Comparison of ENCODE assay signal across 9 mouse cellular contexts in genomic region chr11:120216540-120217324, GRCm38 (mm10). TPM values are rescaled to one million over a fixed set of nuclear protein-coding genes. Genes with fewer than 3 reads are reported as not detected.
DNase-seq lines count a peak whose midpoint lies in the region; ATAC-seq lines count a peak whose summit lies in the region.
"Had no signal": no experiment of that assay in that cellular context is flagged by ENCODE, and none has a peak within 500 bp of the region (broad histone marks: within the 10 kb centered on the region; RNA-seq: fewer than 3 reads in every experiment).

No protein-coding gene starts in this region.

- H3K9ac ChIP-seq in neural tube, embryonic 13.5 days, result peak overlapping the region; percentile 55

- intact Hi-C loops in left cerebral cortex, postnatal 4 days (cut with DNase I), result no loop called here

- peak overlapping the region; percentile 100 for H3K27ac ChIP-seq in hindbrain, embryonic 10.5 days
- H3K27ac ChIP-seq in neural tube, embryonic 13.5 days (replicated peaks), result peak overlapping the region; percentile 95

- peak; percentile 72 for DNase-seq in left cerebral cortex, postnatal 4 days
- no peak for DNase-seq in left cerebral cortex, adult 18-20 months (ENCODE audit: low spot score in 2 of 2)
- DNase-seq in hindbrain, embryonic 10.5 days (ENCODE audit: low spot score), result peak; percentile 92
- peak; percentile 57 for DNase-seq in liver
- DNase-seq in layer of hippocampus, postnatal 10 days (ENCODE audit: low spot score in 2 of 2), result no peak
- no peak for DNase-seq in layer of hippocampus, adult 9-11 months

- ATAC-seq in neural tube, embryonic 13.5 days (ENCODE audit: low read depth), result peak; percentile 75
- no peak for ATAC-seq in erythroblast, adult 5-6 weeks (replicated peaks; ENCODE audit: low FRiP score, poor library complexity, severe bottlenecking)

- H3K4me2 ChIP-seq in neural tube, embryonic 13.5 days, result peak overlapping the region; percentile 14; the same call in 1 of the 2 replicates

- H3K4me3 ChIP-seq in hindbrain, embryonic 10.5 days, result peak overlapping the region; percentile 31
- no peak overlapping the region for H3K4me3 ChIP-seq in neural tube, embryonic 13.5 days
- H3K4me3 ChIP-seq: erythroblast, embryonic 14.5 days had no signal

- peaks cover 7% of the 10 kb centered on the region for H3K9me3 ChIP-seq in hindbrain, embryonic 10.5 days
- H3K9me3 ChIP-seq in neural tube, embryonic 13.5 days, result peaks cover 10% of the 10 kb centered on the region; the same call in 1 of the 2 replicates

- H3K36me3 ChIP-seq in hindbrain, embryonic 10.5 days, result peaks cover 13% of the 10 kb centered on the region; the same call in 1 of the 2 replicates
- peaks cover 6% of the 10 kb centered on the region; the same call in 1 of the 2 replicates for H3K36me3 ChIP-seq in neural tube, embryonic 13.5 days

- peaks cover 69% of the 10 kb centered on the region for H3K4me1 ChIP-seq in hindbrain, embryonic 10.5 days (replicated peaks)
- H3K4me1 ChIP-seq in neural tube, embryonic 13.5 days (replicated peaks), result peaks cover 45% of the 10 kb centered on the region

- no peaks in the 10 kb centered on the region for H3K27me3 ChIP-seq in hindbrain, embryonic 10.5 days (ENCODE audit: insufficient read depth, poor library complexity, severe bottlenecking)
- no peaks in the 10 kb centered on the region for H3K27me3 ChIP-seq in neural tube, embryonic 13.5 days

- 8% methylated on average over 11 of the region's 11 CpGs for WGBS in hindbrain, embryonic 10.5 days
- 10% methylated on average over 11 of the region's 11 CpGs for WGBS in neural tube, embryonic 13.5 days

RNA-seq across cellular contexts. Expression of gene Bahcc1, which starts 16.0 kb away (rescaled TPM):
- total RNA-seq in left cerebral cortex, postnatal 4 days (2021), result 10 to 100 TPM; 36.5 to 39.5 TPM
- 10 to 100 TPM; 18.8 to 19.0 TPM for total RNA-seq in left cerebral cortex, adult 18-20 months (2021)
- polyA plus RNA-seq in hindbrain, embryonic 10.5 days (2016; fragmentation: Nextera tagmentation; extraction: Ambion mirVana), result 17.0 and 18.8 TPM in 2 replicates
- polyA plus RNA-seq in neural tube, embryonic 13.5 days (2015; fragmentation: Nextera tagmentation; extraction: Ambion mirVana), result 13.6 and 15.3 TPM in 2 replicates
- 10 to 100 TPM; 21.9 to 26.0 TPM for total RNA-seq in layer of hippocampus, postnatal 10 days (2021)
- total RNA-seq in erythroblast, adult 5-6 weeks (2015; ENCODE audit: low replicate concordance), result 2.1 and 3.3 TPM in 2 replicates
- total RNA-seq in erythroblast, adult 5-6 weeks (2017; ENCODE audit: low replicate concordance), result 0.84 and 2.0 TPM in 2 replicates

Comparison
In these comparisons a context has a peak if more than half of its experiments do, and no peak if none do; other contexts are left out.
1. DNase-seq: peak in left cerebral cortex, postnatal 4 days (single experiment), hindbrain, embryonic 10.5 days (single experiment) and liver (single experiment); none in left cerebral cortex, adult 18-20 months (0 of 2), layer of hippocampus, postnatal 10 days (0 of 2) and layer of hippocampus, adult 9-11 months (single experiment).
2. RNA of gene Bahcc1, which starts 16.0 kb away (total RNA-seq): 36.5 to 39.5 TPM in left cerebral cortex, postnatal 4 days, 21.9 to 26.0 TPM in layer of hippocampus, postnatal 10 days and 18.8 to 19.0 TPM in left cerebral cortex, adult 18-20 months; 0.84 to 3.3 TPM in erythroblast, adult 5-6 weeks; every median in the first group is over 4 times any median in the second.